Mouse (Mus musculus) hindbrain, embryonic 11.5 days (tissue): ENCODE results near the gene Hecw1. TPM values are rescaled to one million over a fixed set of nuclear protein-coding genes. Genes with fewer than 3 reads are reported as not detected.

Source experiments
- ATAC-seq: fragments of 200-750 bp; cut with Nextera tagmentation; 2 replicates; pipeline ENCODE4 v1.8.0; 2017; ENCODE audit warnings: mild to moderate bottlenecking, moderate TSS enrichment, moderate library complexity; ENCODE audit not compliant: low FRiP score
- DNase-seq: peaks from one replicate; pipeline ENCODE4 v3.0.0-alpha.2; 2015; ENCODE audit warnings: low spot score
- H3K27ac ChIP-seq: fragments of 300-500 bp; sonication (generic); 2 replicates; pipeline ENCODE4 v1.5.1; 2014; ENCODE audit warnings: mild to moderate bottlenecking, low read depth, low read length
- H3K27me3 ChIP-seq: fragments of 300-500 bp; sonication (generic); 2 replicates; pipeline ENCODE4 v1.6.1; 2014; ENCODE audit warnings: mild to moderate bottlenecking, low read length, moderate library complexity, mixed read lengths; ENCODE audit not compliant: control insufficient read depth, insufficient read depth
- H3K36me3 ChIP-seq: fragments of 300-500 bp; sonication (generic); 2 replicates; pipeline ENCODE4 v1.6.1; 2014; ENCODE audit warnings: mild to moderate bottlenecking, low read length, moderate library complexity, mixed read lengths; ENCODE audit not compliant: control insufficient read depth, insufficient read depth
- H3K4me1 ChIP-seq: fragments of 300-500 bp; sonication (generic); replicated peaks from 2 replicates; pipeline ENCODE4 v1.6.1; 2014; ENCODE audit warnings: low read length, mixed read lengths; ENCODE audit not compliant: control insufficient read depth, insufficient read depth
- H3K4me2 ChIP-seq: fragments of 300-500 bp; sonication (generic); replicated peaks from 2 replicates; pipeline ENCODE4 v1.6.1; 2014; ENCODE audit warnings: mild to moderate bottlenecking, low read depth, low read length
- H3K4me3 ChIP-seq: fragments of 300-500 bp; sonication (generic); 2 replicates; pipeline ENCODE4 v1.5.1; 2014; ENCODE audit warnings: low read depth, low read length
- H3K9ac ChIP-seq: fragments of 300-500 bp; sonication (generic); 2 replicates; pipeline ENCODE4 v1.6.1; 2014; ENCODE audit warnings: low read depth, low read length
- H3K9me3 ChIP-seq: fragments of 300-500 bp; sonication (generic); 2 replicates; pipeline ENCODE4 v1.6.1; 2016; ENCODE audit warnings: low read length; ENCODE audit not compliant: control insufficient read depth
- WGBS: fragments of 180-500 bp; shearing (Covaris S2); extraction: QIAGEN DNeasy Blood & Tissue Kit; methylation state at CpG from one replicate; pipeline ENCODE4 v1.1.7; 2014; 5-methylcytosine and 5-hydroxymethylcytosine counted together
- polyA plus RNA-seq: library from polyadenylated mRNA; unstranded; fragments of >200 nt; fragmentation: Nextera tagmentation; extraction: Ambion mirVana; gene quantifications from 2 replicates; pipeline ENCODE4 v1.2.1, GENCODE M21; 2014

Hecw1 gene
- polyA plus RNA-seq, 1 experiment from 2014 or later = 12.8 TPM

DNA sequence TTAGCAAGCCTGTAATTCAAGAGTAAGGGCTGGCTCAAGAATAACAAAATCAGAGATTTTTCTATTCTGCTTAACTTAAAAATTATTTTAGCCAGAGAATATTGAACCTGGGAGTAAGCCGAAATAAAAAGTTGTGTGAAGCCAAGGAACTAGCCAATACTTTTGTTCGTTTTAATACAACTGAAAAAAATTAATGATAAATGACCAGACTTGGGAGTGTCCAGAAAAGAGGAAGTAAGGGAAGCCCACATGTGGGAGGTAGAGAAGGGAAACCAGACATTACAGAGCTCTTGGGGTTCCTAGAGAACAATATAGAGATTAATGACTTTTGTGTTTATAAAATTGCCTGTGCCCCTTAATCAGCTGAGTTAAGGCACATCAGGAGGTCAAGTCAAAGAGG is 66.0 kb downstream of the Hecw1 start:
- Histone ChIP-seq H3K9ac (no peak overlapping the region), H3K4me2 (no peak overlapping the region), H3K27ac (no peak overlapping the region), H3K27me3 (no peaks in the 10 kb centered on the region), H3K36me3 (no peaks in the 10 kb centered on the region), H3K9me3 (no peaks in the 10 kb centered on the region), H3K4me1 (no peaks in the 10 kb centered on the region), H3K4me3 (no peak overlapping the region)
- WGBS = 90% methylated on average over 2 of the region's 2 CpGs
- ATAC-seq (no peak), DNase-seq (no peak)

DNA sequence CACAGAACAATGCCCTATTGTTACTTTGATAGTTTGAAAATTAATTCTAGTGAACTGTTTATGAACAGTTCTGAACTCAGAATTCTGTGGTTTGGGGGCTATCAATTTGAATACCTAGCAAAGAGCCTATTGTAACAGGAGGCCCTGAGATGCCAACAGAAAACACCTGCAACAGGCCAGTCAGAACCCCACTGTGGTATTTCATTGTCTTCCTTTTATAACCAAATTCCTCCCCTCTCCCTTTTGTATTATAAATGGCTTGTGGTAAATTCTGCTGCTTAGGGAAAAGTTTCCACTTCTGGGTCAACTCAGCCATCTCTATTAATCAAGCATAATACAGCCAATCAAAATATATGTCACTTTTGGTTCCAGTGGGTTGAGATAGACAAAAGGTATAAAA is 83.5 kb downstream of the Hecw1 start:
- H3K36me3 ChIP-seq = no peaks in the 10 kb centered on the region
- H3K9me3 ChIP-seq = no peaks in the 10 kb centered on the region
- no peaks in the 10 kb centered on the region for H3K27me3 ChIP-seq
- no peak overlapping the region for H3K27ac ChIP-seq
- no peaks in the 10 kb centered on the region for H3K4me1 ChIP-seq
- no peak overlapping the region for H3K9ac ChIP-seq
- DNase-seq (no peak), ATAC-seq (no peak)
- H3K4me2 ChIP-seq = no peak overlapping the region
- H3K4me3 ChIP-seq = no peak overlapping the region

DNA sequence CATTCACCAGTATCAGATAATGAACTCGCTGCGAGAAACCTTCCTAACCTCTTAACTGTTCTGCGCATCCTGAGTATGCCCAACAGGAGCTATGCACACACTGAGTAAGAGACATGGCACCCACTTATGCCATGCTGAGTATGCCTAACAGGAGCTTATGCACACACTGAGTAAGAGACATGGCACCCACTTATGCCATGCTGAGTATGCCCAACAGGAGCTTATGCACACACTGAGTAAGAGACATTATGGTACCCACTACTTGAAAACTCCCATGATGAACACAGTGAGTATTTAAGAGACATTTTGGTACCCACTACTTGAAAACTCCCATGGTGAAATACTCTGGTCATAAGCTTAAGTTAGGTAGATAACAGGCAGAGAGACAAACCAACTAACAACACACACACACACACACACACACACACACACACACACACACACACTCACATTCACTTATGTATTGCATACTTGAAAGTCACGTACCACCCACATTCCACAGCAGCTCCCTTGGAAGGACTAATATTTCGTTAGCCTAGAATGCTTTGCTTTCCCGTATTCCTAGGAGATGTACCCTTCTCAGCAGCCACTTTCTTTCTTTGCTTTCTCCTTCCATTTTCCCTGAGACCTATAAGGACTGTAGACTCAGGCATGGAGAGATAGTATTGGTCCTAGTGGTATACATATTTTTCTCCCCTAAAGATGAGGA is 94.0 kb downstream of the Hecw1 start:
- H3K4me3 ChIP-seq = no peak overlapping the region
- H3K27me3 ChIP-seq = no peaks in the 10 kb centered on the region
- 93% methylated on average over 6 of the region's 6 CpGs for WGBS
- H3K27ac ChIP-seq = no peak overlapping the region
- DNase-seq (no peak), ATAC-seq (no peak)
- H3K4me1 ChIP-seq = no peaks in the 10 kb centered on the region
- H3K4me2 ChIP-seq = no peak overlapping the region
- H3K36me3 ChIP-seq = no peaks in the 10 kb centered on the region
- H3K9ac ChIP-seq = no peak overlapping the region
- no peaks in the 10 kb centered on the region for H3K9me3 ChIP-seq

DNA sequence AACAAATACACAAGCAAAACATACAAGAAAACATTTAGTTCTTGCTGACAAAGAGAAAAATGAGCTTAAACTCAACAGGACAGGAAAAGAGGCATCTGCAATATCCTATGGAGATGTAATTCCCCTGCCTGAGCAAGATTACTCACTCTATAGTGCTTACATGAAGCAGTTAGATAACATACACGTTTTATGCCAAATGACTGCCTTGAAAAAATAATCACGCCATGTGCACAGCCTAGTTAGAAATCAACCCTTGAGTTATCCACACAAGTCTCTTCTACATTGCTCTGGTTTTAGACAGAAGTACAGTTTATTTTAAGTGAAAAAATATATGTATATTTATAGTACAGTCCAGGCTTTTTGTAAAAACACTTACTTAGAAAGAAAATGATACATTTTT is 98.2 kb downstream of the Hecw1 start:
- no peak for ATAC-seq
- Histone ChIP-seq H3K27me3 (no peaks in the 10 kb centered on the region), H3K9me3 (no peaks in the 10 kb centered on the region), H3K4me1 (no peaks in the 10 kb centered on the region), H3K4me2 (no peak overlapping the region), H3K4me3 (no peak overlapping the region), H3K36me3 (no peaks in the 10 kb centered on the region), H3K9ac (no peak overlapping the region), H3K27ac (no peak overlapping the region)
- 87% methylated on average over 2 of the region's 2 CpGs for WGBS
- DNase-seq = no peak

DNA sequence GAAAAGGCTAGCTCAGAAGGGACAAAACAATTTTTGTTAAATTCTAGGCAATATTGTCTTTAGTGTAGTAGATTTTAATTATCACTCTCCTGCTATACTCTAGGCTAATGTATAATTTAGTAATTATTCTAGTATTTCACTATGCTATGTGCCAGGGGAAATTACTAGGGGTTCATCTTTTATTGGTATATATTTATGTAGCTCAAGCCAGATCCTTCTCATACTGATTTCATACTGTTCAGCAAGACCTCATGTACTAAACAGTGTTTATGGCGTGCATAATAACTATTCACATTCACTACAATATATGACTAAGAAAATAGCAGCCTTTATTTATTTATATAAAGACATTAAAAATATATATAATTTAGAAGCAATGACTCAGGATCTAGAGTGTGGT is 109.6 kb downstream of the Hecw1 start:
- Histone ChIP-seq H3K9me3 (no peaks in the 10 kb centered on the region), H3K36me3 (no peaks in the 10 kb centered on the region), H3K4me2 (no peak overlapping the region), H3K4me1 (no peaks in the 10 kb centered on the region), H3K27me3 (no peaks in the 10 kb centered on the region), H3K27ac (no peak overlapping the region), H3K4me3 (no peak overlapping the region), H3K9ac (no peak overlapping the region)
- 80% methylated on average over 1 of the region's 1 CpGs for WGBS
- ATAC-seq (no peak), DNase-seq (no peak)

DNA sequence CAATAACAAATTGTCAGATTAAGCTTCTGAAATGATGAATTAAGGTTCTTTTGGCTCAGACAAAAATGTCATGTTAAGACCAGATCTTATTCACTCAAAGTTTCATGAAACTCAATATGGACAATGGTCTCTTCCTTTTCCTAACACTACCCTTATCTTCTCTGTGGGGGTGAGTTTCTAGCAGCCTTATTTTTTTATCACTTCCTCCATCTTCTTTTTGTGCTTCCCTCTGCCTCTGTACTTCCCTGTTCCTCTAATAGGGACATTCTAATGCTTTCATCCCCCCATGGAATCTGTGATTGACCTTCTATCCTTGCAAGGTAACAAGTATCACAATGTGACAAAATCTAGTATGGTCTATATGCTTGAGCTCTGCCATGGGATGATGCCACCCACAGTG is 148.6 kb downstream of the Hecw1 start:
- Histone ChIP-seq H3K4me1 (no peaks in the 10 kb centered on the region), H3K9me3 (no peaks in the 10 kb centered on the region), H3K36me3 (no peaks in the 10 kb centered on the region), H3K9ac (no peak overlapping the region), H3K27ac (no peak overlapping the region), H3K4me2 (no peak overlapping the region), H3K4me3 (no peak overlapping the region), H3K27me3 (no peaks in the 10 kb centered on the region)
- ATAC-seq (no peak), DNase-seq (no peak)

DNA sequence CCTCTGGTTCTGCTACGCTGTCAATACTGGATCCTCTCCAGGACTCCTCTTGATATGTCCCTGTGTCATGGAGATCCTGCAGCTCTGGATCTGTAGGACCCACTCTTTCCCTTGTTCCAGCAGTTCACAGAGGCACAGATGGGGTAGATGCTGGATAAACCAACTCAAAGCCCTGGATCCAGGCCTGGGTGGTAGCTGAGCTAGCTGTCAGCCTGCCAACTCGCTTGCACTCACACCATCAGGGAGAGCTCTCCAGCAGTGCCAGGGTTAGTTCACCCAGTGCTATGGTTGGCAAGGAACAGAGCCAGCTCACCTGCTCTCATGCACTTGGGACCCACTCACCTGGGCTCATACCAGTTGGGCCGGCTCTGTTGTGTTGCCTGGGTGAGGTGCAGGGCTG is 157.5 kb downstream of the Hecw1 start:
- no peaks in the 10 kb centered on the region for H3K4me1 ChIP-seq
- DNase-seq = no peak
- ATAC-seq = no peak
- no peaks in the 10 kb centered on the region for H3K36me3 ChIP-seq
- H3K4me3 ChIP-seq = no peak overlapping the region
- H3K27ac ChIP-seq = no peak overlapping the region
- no peaks in the 10 kb centered on the region for H3K27me3 ChIP-seq
- H3K4me2 ChIP-seq = no peak overlapping the region
- no peak overlapping the region for H3K9ac ChIP-seq
- 89% methylated on average over 3 of the region's 3 CpGs for WGBS
- H3K9me3 ChIP-seq = no peaks in the 10 kb centered on the region

DNA sequence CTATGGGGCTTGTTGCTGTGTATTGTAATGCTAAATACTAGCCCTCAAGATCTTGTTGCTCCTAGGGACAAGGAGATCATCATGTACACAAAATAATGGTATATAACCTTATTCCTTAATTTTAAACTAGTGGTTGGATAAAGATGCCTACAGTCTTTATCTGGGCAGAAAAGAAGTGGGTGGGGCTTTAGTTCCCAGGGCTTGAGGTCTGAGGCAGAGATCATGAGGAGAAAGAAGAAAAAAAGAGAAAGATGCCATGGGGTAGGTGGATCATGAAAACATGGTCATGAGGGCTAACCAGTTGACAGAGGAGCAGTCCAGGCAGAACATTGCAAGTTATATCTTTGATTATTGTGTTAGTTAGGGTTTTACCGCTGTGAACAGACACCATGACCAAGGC is 195.8 kb downstream of the Hecw1 start:
- H3K27ac ChIP-seq = no peak overlapping the region
- ATAC-seq (no peak), DNase-seq (no peak)
- no peaks in the 10 kb centered on the region for H3K27me3 ChIP-seq
- no peaks in the 10 kb centered on the region for H3K9me3 ChIP-seq
- no peaks in the 10 kb centered on the region for H3K4me1 ChIP-seq
- no peak overlapping the region for H3K4me3 ChIP-seq
- H3K36me3 ChIP-seq = no peaks in the 10 kb centered on the region
- no peak overlapping the region for H3K9ac ChIP-seq
- WGBS = 91% methylated on average over 1 of the region's 1 CpGs
- H3K4me2 ChIP-seq = no peak overlapping the region

DNA sequence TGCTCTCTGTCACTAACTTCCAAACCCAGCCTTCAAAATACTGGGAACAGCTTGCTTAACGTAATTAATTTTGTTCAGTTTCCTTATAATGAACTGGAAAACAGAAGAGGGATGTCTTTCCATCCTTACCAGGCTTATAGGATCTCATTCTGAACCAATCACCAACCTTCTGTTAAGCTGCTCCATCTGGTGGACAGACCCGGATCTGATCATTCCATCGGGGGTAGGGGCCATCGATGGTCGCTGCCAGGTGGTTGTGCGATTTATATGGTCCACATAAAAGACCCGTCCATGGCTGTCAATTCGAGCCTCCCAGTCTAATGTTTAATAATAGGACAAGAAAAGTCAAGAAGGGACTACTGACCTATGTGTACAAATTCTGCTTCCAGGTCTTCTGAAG is 216.4 kb downstream of the Hecw1 start:
- H3K9me3 ChIP-seq = no peaks in the 10 kb centered on the region
- ATAC-seq = no peak
- H3K4me2 ChIP-seq = no peak overlapping the region
- H3K4me1 ChIP-seq = no peaks in the 10 kb centered on the region
- H3K27ac ChIP-seq = no peak overlapping the region
- peak; percentile 10 for DNase-seq
- no peak overlapping the region for H3K4me3 ChIP-seq
- H3K27me3 ChIP-seq = no peaks in the 10 kb centered on the region
- WGBS = 42% methylated on average over 8 of the region's 8 CpGs
- no peaks in the 10 kb centered on the region for H3K36me3 ChIP-seq
- no peak overlapping the region for H3K9ac ChIP-seq
